Mouse (Mus musculus): ENCODE data around the gene Magt1.
"Not testable (repeated sequence)": the region's sequence is repeated elsewhere in the genome, so short reads cannot be mapped to it uniquely, and the experiment has no call there.

Magt1 gene

DNA sequence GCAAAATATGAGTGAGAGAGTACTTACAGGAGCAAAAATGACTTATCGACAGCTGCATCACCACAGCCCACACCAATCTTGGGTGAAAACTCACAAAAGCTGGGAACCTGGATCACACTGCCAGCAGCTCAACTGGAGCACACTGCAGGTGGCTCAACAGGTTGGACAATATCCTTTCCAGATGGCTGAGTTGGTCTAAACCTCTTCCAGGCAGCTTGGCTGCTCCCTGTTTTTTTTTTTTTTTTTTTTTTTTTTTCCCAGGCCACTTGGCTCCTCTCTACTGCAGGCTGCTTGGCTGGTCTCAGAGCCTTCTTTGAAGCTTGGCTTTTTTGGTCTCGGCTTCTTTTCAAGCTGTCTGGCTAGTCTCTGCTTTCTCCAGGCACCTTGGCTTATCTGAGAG, 57.7 kb downstream of the Magt1 start:
- DNase-seq (ENCODE audit: low read depth, low spot score): no peak

DNA sequence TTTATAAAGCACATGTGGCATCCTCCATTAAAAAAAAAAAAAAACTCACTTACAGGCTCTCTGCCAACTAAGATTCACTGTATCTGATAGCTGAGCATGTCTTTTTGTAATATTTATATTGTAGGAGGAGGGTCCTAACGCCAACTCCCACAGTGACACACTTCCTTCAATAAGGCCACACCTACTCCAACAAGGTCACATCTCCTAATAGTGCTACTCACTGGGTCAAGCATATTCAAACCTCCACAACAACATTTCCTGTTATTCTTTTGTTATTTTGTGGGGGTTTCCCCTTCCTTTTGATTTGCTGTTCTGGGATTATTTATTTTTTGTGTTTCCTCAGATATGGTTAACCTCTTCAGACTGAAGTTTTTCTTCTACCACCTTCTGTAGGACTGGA, 65.3 kb downstream of the Magt1 start:
- DNase-seq (ENCODE audit: low read depth, low spot score): no peak

DNA sequence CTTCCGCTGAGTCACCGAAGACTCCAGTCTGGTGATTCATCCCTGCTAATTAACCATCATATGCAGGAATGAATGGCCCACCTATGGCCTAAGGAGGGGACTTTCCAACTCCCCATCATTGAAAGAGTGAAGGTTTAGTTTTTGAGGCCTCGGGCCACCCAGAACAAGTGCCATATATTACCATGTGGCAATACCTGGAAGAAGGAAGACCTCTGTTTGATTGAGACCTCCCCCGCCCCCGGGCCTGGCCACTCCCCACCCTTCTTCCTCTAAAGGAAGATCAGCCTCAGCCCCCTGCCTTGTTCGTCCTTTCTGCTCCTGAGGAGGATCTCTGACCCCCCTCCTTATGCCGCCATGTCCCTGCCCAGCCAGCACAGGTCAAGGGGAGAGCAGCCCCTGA, 72.5 kb downstream of the Magt1 start:
- DNase-seq (ENCODE audit: low read depth, low spot score): no peak

DNA sequence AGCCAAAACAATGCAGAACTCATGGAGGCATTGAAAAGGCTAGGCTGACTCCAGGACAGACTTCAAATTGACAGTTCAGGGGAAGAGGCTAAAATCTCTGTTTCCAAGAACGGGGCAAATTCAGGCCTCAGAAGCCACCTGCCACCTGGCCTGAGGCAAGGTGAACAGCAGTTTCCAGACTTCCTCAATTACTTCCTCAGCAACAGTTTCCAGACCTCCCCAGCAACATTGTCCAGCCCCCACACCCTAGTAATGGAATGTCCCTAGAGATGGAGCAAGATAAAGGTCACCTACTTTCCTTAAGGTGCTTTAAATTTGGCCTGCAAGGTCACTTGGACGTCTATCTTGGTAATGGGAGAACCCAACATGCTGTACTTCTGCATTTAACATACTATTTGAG, 74.0 kb downstream of the Magt1 start:
- no peak for DNase-seq (ENCODE audit: low read depth, low spot score)

DNA sequence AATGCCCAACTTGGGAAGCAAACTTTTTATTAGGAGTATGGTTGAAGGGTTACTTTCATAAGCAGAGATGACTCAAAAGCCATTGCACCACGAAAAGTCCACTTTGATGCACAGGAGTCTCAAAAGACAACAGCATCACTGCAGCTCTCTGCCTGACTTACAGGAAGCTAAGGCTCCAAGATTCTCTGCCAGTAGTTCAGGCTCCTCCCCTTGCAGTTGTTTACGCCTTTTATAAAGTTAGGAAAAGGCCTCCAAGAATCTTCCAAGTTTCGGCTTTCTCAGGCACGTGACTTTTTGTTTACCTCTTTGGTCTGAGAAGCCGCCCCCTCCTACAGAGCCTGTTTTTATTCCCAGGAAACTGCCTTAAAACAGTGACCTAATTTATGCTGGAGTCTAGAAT, 77.4 kb downstream of the Magt1 start:
- no peak for DNase-seq (ENCODE audit: low read depth, low spot score)

DNA sequence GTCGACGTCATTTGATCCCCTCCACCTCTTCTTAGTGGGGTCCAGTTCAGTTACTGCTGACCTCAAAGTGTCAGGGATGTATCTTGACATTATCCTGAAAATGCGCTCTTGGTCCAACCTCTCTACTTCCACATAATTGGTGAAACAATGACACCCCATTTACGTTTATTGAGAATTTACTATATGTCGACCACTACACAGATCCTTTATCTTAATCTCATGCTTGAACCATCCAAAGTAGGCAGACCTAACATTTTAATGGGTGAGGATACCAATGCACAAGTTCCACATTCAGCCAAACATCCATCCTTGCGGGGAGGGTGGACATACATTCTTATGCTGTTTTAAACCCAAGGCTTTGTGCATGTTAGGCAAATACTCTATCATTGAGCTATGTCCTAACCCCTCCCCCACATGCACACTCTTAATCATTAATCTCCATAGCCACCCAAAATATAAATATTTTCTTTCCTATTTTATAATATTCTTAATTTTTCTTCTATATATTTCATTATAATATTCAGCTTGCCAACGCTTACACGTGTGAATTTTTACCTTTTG, 82.1 kb downstream of the Magt1 start:
- no peak for DNase-seq (ENCODE audit: low read depth, low spot score)

DNA sequence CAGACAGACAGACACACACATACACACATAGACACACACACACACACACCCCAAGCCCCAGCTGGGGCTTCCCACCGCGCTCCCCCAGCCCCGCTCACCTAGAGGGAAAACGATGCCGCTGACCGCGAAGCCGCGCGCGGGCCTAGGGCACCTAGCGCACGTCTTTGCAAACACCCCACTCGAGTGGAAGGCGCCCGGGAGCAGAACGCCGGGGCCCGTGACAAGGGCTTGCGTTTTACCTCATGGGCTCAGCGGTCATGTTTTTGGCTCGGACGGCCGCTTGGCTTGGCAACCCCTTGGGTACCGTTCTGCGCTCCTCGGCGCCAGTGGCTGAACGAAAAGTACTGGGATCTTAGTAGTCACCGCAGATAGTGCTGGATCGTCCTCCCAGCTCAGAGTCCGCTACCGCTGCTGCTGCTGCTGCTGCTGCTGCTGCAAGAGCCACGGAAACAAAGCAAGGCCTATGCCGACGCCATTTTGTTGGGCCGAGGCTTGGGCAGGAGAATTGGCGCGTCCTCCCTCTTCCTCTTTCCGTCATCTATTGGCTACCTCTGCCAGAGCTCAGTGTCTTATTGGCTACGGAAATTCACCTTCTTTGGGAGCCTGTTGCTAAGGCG, 82.7 kb downstream of the Magt1 start, which contains the start of gene Atrx:
Atrx (minus strand) TSS at position 543 of the 617 bp plus-strand sequence.
- peak; percentile 77 for DNase-seq (ENCODE audit: low read depth, low spot score)

DNA sequence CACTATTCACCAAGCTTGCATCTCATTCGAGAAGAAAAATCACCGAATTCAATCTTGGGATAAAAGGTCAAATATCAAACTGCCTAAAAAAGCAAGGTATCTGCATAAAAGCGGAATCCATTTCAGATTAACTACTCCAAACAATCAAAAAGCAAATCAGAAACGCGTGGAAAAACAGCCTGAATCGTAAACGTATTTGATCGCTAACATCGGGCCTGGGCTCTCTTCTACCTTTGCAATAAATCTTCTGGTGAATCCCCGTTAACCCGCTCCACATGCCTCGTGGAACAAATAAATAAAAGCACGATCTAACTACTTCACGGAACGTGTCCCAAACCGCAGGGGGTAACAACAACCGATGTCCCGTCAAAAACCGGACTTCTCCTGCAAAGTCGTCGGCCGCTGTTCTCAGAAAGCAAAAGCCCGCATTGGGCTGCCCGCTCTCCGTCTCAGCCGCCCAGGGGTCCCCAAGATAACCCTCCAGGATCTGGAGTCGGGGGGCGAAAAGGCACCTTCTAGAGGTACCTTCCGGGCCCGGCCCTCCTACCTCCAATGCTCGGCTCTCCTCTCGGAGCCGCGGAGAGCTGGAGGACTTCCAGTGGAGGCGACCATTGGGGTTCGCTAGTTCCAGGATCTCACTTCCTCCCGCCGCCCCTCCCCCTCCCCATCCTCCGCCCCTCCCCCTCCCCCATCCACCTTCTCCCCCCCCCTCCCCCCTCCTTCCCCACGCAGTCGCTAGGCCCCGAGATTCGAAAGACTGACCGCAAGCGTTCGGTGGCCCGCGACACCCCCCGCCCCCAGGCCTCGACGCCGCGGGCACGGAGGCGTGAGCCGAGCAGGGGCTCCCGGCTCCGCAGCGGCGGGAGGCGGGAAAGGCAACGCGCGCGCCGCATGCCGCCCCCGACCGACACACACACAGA, 83.5 kb downstream of the Magt1 start:
- DNase-seq (ENCODE audit: low read depth, low spot score): no peak

DNA sequence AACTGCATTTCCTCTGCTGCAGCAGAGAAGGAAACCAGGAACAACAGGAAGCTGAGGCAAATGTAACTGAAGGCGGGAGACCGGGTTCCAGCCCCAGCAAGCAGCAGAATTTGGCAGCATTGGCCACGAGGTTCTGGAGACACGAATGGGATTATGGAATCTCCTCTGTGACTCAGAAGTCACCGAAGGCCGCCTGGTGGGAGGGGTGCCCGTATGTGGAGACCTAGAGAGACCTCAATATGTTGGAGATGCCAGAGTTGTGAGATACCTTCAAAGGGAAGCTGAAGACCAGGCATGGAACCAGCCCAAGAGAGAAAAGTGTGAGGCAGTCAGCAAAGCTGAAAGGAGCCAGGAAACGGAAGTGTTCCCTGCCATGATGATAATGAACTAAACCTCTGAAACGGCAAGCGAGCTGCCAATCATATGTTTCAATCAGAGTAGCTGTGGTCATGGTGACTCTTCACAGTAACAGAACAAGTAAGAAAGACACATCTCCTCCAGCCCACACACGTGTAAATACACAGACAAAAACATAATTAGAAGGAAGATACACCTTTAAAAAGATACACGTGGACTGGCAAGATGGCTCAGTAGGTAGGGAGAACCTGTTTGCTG, 85.5 kb downstream of the Magt1 start:
- DNase-seq (ENCODE audit: low read depth, low spot score): no peak

DNA sequence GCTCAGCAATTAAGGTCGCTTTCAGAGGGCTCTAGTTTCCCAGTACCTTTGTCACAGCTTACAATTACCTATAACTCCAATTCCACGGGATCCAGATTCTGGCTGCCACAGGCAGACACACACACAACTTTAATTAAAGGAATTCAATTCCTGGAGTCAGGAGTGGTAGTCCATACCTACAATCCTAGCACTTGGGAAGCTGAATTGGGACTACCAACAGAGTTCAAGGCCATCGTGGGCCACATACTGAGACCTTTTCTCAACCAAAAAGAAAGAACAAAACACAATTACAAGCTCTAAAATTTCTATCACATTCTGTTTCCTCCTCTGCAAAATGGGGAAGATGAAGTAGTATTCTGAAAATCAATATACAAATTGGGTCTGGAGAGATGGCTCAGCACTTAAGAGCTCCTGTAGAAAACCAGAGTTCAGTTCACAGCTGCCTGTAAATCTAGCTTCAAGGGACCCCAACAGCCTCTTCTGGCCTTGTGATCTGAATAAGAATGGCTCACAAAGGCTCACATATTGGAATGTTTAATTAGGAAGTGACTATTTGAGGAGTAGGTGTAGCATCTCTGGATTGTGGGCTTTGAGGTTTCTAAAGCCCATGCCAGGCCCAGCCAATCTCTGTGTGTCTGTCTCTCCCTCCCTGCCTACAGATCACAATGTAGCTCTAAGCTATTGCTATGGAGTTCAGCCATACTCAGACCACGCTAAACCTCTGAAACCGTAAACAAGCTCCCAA, 87.2 kb downstream of the Magt1 start:
- DNase-seq (ENCODE audit: low read depth, low spot score): no peak

DNA sequence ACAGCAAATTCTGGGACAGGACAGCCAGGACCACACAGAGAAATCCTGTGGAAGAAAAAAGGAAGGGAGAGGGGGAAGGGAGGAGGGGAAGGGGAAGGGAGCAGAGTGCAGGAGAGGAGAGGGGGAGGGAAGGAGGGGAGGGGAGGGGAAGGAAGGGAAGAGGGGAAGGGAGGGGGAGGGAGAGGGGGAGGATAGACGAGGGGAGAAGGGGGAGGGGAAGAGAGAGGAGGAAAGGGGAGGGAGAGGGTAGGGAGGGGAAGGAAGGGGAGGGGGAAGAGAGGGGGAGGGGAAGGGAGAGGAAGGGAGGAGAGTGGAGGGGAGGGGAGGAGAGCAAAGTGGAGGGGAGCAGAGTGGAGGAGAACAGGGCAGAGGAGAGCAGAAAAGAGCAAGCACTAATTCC, 87.8 kb downstream of the Magt1 start:
- DNase-seq (ENCODE audit: low read depth, low spot score): no peak

DNA sequence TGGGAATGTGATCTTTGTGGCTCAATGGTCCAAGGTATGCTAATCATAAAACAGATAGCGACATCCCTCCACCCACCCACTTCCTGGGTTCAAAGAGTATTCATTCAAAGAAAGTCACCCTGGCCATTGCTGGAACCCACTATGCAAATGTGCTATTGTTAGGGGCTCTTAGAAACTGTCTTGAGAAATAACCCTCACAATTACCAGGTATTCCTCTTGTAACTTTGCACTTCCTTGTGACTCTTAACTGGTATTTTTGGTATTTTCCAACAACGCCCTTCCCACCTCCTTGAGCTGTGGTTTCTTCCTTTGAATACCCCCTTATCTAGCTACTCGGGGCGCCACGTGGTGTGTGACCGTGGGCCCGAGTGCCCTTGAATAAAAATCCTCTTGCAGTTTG, 88.7 kb downstream of the Magt1 start:
- DNase-seq (ENCODE audit: low read depth, low spot score): not testable (repeated sequence)

DNA sequence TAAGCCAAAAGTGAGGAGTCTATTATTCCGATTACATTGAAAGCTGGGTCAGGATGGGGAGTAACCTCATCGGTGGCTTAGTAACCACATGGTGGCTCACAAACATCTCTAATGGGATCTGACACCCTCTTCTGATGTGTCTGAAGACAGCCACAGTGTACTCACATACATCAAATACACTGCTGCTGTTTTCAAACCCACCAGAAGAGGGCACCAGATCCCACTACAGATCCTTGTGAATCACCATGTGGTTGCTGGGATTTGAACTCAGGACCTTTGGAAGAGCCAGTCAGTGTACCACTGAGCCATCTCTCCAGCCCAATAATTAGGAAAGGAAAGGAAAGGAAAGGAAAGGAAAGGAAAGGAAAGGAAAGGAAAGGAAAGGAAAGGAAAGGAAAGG, 90.3 kb downstream of the Magt1 start:
- DNase-seq (ENCODE audit: low read depth, low spot score): no peak
